8 mouse cellular contexts compared by ENCODE assay signal in the genomic region with DNA sequence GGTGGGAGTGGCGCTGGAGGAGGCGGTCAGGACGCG. TPM values are rescaled to one million over a fixed set of nuclear protein-coding genes. Genes with fewer than 3 reads are reported as not detected.
DNase-seq lines count a peak whose midpoint lies in the region; ATAC-seq and TF ChIP-seq lines count a peak whose summit lies in the region.

A gene (plus strand): TSS at position 6 of the 36 bp plus-strand sequence.

- peaks cover 14% of the 10 kb centered on the region; the same call in 1 of the 2 replicates for H3K36me3 ChIP-seq in heart, embryonic 13.5 days
- no peaks in the 10 kb centered on the region for H3K36me3 ChIP-seq in ES-E14 (ENCODE audit: control insufficient read depth, insufficient read depth, low read length, poor library complexity, severe bottlenecking)
- no peaks in the 10 kb centered on the region for H3K36me3 ChIP-seq in liver, embryonic 15.5 days (replicated peaks)

- no peak for ATAC-seq in heart, embryonic 13.5 days (ENCODE audit: extremely low read depth, insufficient number of reproducible peaks, low FRiP score, low TSS enrichment)
- no peak for ATAC-seq in liver, embryonic 15.5 days (ENCODE audit: insufficient read depth)
- ATAC-seq in cerebellum, adult (ENCODE audit: insufficient number of reproducible peaks, low FRiP score, low TSS enrichment) = no peak

- WGBS in heart, embryonic 13.5 days = 0% methylated on average over 4 of the region's 4 CpGs
- 0% methylated on average over 4 of the region's 4 CpGs for WGBS in liver, embryonic 15.5 days (ENCODE audit: insufficient replicate concordance)

- no peaks in the 10 kb centered on the region for H3K9me3 ChIP-seq in heart, embryonic 13.5 days
- no peaks in the 10 kb centered on the region for H3K9me3 ChIP-seq in ES-E14 (ENCODE audit: control insufficient read depth, insufficient read depth, low read depth, low read length)
- no peaks in the 10 kb centered on the region for H3K9me3 ChIP-seq in liver, embryonic 15.5 days (replicated peaks)

- peaks cover 34% of the 10 kb centered on the region for H3K27me3 ChIP-seq in heart, embryonic 13.5 days (replicated peaks)
- H3K27me3 ChIP-seq in liver, embryonic 15.5 days = peaks cover 44% of the 10 kb centered on the region

- intact Hi-C loops in heart, postnatal 36 days (cut with DNase I) = loop anchor here (1.0 to 5.0 kb wide), 5 partner anchors 18 to 170 kb away; no protein-coding TSS in a partner anchor
- intact Hi-C loops in heart, postnatal 14 days (cut with DNase I) = loop anchor here (2.0 to 5.0 kb wide), 3 partner anchors 39 to 170 kb away; no protein-coding TSS in a partner anchor

- peak within 1 kb of the TSS; percentile 63 for H3K27ac ChIP-seq in heart, embryonic 13.5 days (replicated peaks)
- no peak within 1 kb of the TSS for H3K27ac ChIP-seq in ES-E14 (ENCODE audit: insufficient read depth, low read depth, low read length, poor library complexity, severe bottlenecking)
- H3K27ac ChIP-seq in liver, embryonic 15.5 days (replicated peaks) = 0 out of 2 replicates have a peak within 1 kb of the TSS, but pooled peaks have one; percentile 29

- H3K4me2 ChIP-seq in heart, embryonic 13.5 days = peak within 1 kb of the TSS; percentile 87
- peak within 1 kb of the TSS; percentile 70 for H3K4me2 ChIP-seq in liver, embryonic 15.5 days

- in situ Hi-C loops in ES-E14 (cut with MboI; ENCODE audit: low sequenced_read_pairs in 2 of 2, unreplicated experiment in 2 of 2) = no loop called here

- H3K4me1 ChIP-seq in heart, embryonic 13.5 days = peaks cover 45% of the 10 kb centered on the region
- H3K4me1 ChIP-seq in ES-E14 (ENCODE audit: control insufficient read depth in 2 of 2, insufficient read depth in 2 of 2, low read length in 2 of 2, poor library complexity in 1 of 2) = peaks cover 0 to 3% of the 10 kb centered on the region in 2 experiments; a peak in 1 of 4 replicates
- peaks cover 40% of the 10 kb centered on the region for H3K4me1 ChIP-seq in liver, embryonic 15.5 days (replicated peaks)

- peak within 1 kb of the TSS; percentile 85 for H3K9ac ChIP-seq in heart, embryonic 13.5 days
- peak within 1 kb of the TSS; percentile 63 for H3K9ac ChIP-seq in ES-E14 (ENCODE audit: insufficient read depth, low read depth, low read length, poor library complexity, severe bottlenecking)
- peak within 1 kb of the TSS; percentile 37; the same call in 1 of the 2 replicates for H3K9ac ChIP-seq in liver, embryonic 15.5 days

- no peak for DNase-seq in heart, postnatal 36 days
- DNase-seq in ES-E14 (ENCODE audit: low read depth, low spot score) = no peak
- DNase-seq in heart, postnatal 14 days = no peak
- no peak for DNase-seq in urinary bladder, postnatal 14 days (ENCODE audit: low spot score)
- DNase-seq in cerebellum, adult 11-12 months = no peak

- H3K4me3 ChIP-seq in heart, embryonic 13.5 days = peak within 1 kb of the TSS; percentile 70
- peak within 1 kb of the TSS; percentile 74 to 76 for H3K4me3 ChIP-seq in ES-E14 (ENCODE audit: insufficient read depth in 1 of 2, low read depth in 1 of 2, low read length in 2 of 2, poor library complexity in 1 of 2, severe bottlenecking in 1 of 2)
- peak within 1 kb of the TSS; percentile 55 for H3K4me3 ChIP-seq in liver, embryonic 15.5 days (replicated peaks)

TF ChIP-seq in ES-E14, 5 proteins besides CTCF, POLR2A, EP300 and RAD21:
- TF ChIP-seq MAFK (IDR thresholded peaks at IDR 0.05; ENCODE audit: insufficient read depth, low read depth, low read length) = no peak
- TF ChIP-seq CHD2 (IDR thresholded peaks at IDR 0.05; ENCODE audit: low read depth, low read length) = no peak
- TF ChIP-seq ZNF384 (IDR thresholded peaks at IDR 0.05; ENCODE audit: low read depth, low read length) = no peak
- no peak for TF ChIP-seq HCFC1 (IDR thresholded peaks at IDR 0.05; ENCODE audit: borderline replicate concordance, insufficient read depth, low read length)
- TF ChIP-seq ZC3H11A (IDR thresholded peaks at IDR 0.05; ENCODE audit: borderline replicate concordance, low read depth, low read length) = no peak

RNA-seq across cellular contexts. Expression of the gene that starts here (rescaled TPM):
- 3.4 and 4.6 TPM in 2 replicates for polyA plus RNA-seq in heart, embryonic 13.5 days (2015; fragmentation: Nextera tagmentation; extraction: Ambion mirVana)
- 10 to 100 TPM in 1 of 2 experiments, 1 to 10 TPM in 1; 9.2 to 16.7 TPM for total RNA-seq in heart, postnatal 36 days (2021)
- 0.58 and 1.1 TPM in 2 replicates for total RNA-seq in ES-E14 (2012; rRNA removed)
- 10 to 100 TPM; 13.2 to 15.2 TPM for total RNA-seq in heart, postnatal 14 days (2021)
- polyA plus RNA-seq in liver, embryonic 15.5 days (2015; fragmentation: Nextera tagmentation; extraction: Ambion mirVana) = 1.4 and 1.8 TPM in 2 replicates
